Mouse (Mus musculus) cerebellum, adult 2 months (tissue): ENCODE results near the gene Saxo1. TPM values are rescaled to one million over a fixed set of nuclear protein-coding genes. Genes with fewer than 3 reads are reported as not detected.
A peak's percentile ranks its signal among the peaks of the same experiment; 100 is the strongest.

ENCODE experiments used
- DNase-seq, 2 experiments: peaks; one replicate each; pipeline ENCODE4 v3.0.0; 2021
- H3K27ac ChIP-seq: fragments of 200-500 bp; 2 replicates; pipeline ENCODE4 v1.5.1; 2012; ENCODE audit warnings: low read length, control low read depth, inconsistent platforms; ENCODE audit not compliant: insufficient read depth
- H3K27me3 ChIP-seq: fragments of 200-500 bp; 2 replicates; pipeline ENCODE4 v1.6.1; 2012; ENCODE audit warnings: inconsistent platforms, mild to moderate bottlenecking, low read length, moderate library complexity; ENCODE audit not compliant: control insufficient read depth, insufficient read depth
- H3K4me1 ChIP-seq: fragments of 200-500 bp; 2 replicates; pipeline ENCODE4 v1.6.1; 2011; ENCODE audit warnings: low read length; ENCODE audit not compliant: control insufficient read depth, insufficient read depth
- H3K4me3 ChIP-seq: fragments of 200-500 bp; replicated peaks from 2 replicates; pipeline ENCODE3; 2011; ENCODE audit warnings: mild to moderate bottlenecking, low read depth, low read length, control low read depth; ENCODE audit not compliant: insufficient read depth
- CTCF ChIP-seq: fragments of 200-500 bp; IDR thresholded peaks from 2 replicates; pipeline ENCODE4 v1.5.1; 2011; ENCODE audit warnings: low read depth, mild to moderate bottlenecking, control low read depth, low read length, moderate library complexity, borderline replicate concordance; ENCODE audit not compliant: insufficient read depth
- POLR2A ChIP-seq: fragments of 200-500 bp; IDR thresholded peaks from 2 replicates; pipeline ENCODE4 v1.6.1; 2011; ENCODE audit warnings: low read length, control low read depth, borderline replicate concordance; ENCODE audit not compliant: insufficient read depth
- WGBS: fragments of 180-500 bp; shearing (Covaris S2); methylation state at CpG from one replicate; pipeline ENCODE4 v1.1.7; 2018; 5-methylcytosine and 5-hydroxymethylcytosine counted together
- polyA plus RNA-seq: library from polyadenylated mRNA; depleted of rRNA; stranded (reverse); fragments of >200 nt; gene quantifications from 2 replicates; pipeline ENCODE4 v1.2.3, GENCODE M21; 2012; rRNA removed

The Saxo1 gene
- polyA plus RNA-seq, result not detected in 2 replicates

- Histone ChIP-seq H3K27me3 (no peaks in the 10 kb centered on the region), H3K4me3 (no peak within 1 kb of the TSS), H3K4me1 (no peaks in the 10 kb centered on the region), H3K27ac (no peak within 1 kb of the TSS)
- DNase-seq, result no peak
- TF ChIP-seq CTCF (no peak), POLR2A (no peak)
- WGBS, result 90% methylated on average over 7 of the region's 7 CpGs
Measured at GRCm38 (mm10) chr4:86558228-86558627, at the start of gene Saxo1. Gene Saxo1, minus strand, starts transcription at chr4:86558328.

DNA sequence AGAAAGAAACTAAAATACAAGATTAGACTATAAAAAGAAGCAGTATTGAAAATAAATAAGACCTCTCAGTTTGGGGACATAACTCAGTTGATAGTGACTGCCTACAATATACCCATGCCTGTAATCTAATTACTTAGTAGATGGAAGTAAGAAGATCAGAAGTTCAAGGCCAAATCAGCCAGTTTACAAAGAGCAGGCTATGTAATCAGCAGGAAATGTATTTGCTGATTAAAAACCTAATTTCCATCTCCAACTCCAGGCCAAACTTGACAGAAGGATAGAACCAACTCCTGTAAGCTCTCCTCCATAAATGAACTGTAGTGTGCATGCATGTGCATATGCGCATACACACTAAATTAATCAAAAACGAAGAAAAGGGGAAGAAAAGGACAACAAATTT is 33.2 kb upstream of the Saxo1 start:
- Histone ChIP-seq H3K27ac (no peak overlapping the region), H3K27me3 (no peaks in the 10 kb centered on the region), H3K4me3 (no peak overlapping the region), H3K4me1 (no peaks in the 10 kb centered on the region)
- WGBS, result 93% methylated on average over 2 of the region's 2 CpGs
- TF ChIP-seq POLR2A (no peak), CTCF (no peak)
- DNase-seq, result no peak

GRCm38 (mm10) chr4:86588236-86588635 is 30.1 kb upstream of the Saxo1 start:
- WGBS, result 92% methylated on average over 3 of the region's 3 CpGs
- Histone ChIP-seq H3K27me3 (no peaks in the 10 kb centered on the region), H3K4me3 (no peak overlapping the region), H3K4me1 (no peaks in the 10 kb centered on the region), H3K27ac (no peak overlapping the region)
- DNase-seq, result no peak
- TF ChIP-seq POLR2A (no peak), CTCF (no peak)

- no peak for DNase-seq
- 80% methylated on average over 3 of the region's 3 CpGs for WGBS
- Histone ChIP-seq H3K4me1 (peaks cover 5% of the 10 kb centered on the region; the same call in 1 of the 2 replicates), H3K27me3 (no peaks in the 10 kb centered on the region), H3K4me3 (no peak overlapping the region), H3K27ac (no peak overlapping the region)
- TF ChIP-seq CTCF (no peak), POLR2A (no peak)
Measured at GRCm38 (mm10) chr4:86580591-86580990, 22.5 kb upstream of the Saxo1 start.

DNA sequence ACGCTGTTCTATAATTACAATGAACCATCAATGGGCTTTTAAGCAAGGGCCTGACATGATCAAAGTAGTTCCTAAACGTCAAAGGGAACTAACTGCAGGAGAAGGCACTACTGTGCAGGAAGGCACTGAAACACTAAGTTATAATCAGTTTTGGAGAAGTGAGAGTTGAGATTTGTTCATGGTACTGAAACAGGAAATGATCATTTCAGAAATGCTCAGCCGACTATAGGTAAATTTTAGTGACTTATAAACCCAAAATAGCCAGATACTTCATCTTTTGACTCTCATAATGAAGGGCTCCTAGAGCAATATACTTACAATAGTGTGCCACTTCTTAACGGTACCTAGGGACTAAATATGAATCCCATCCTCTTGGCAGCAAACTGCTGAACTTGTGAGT is 21.9 kb upstream of the Saxo1 start:
- DNase-seq, result no peak
- no peak for TF ChIP-seq CTCF
- TF ChIP-seq POLR2A, result no peak
- H3K27ac ChIP-seq, result no peak overlapping the region
- no peak overlapping the region for H3K4me3 ChIP-seq
- 38% methylated on average over 4 of the region's 4 CpGs for WGBS
- H3K27me3 ChIP-seq, result no peaks in the 10 kb centered on the region
- H3K4me1 ChIP-seq, result peaks cover 5% of the 10 kb centered on the region; the same call in 1 of the 2 replicates

DNA sequence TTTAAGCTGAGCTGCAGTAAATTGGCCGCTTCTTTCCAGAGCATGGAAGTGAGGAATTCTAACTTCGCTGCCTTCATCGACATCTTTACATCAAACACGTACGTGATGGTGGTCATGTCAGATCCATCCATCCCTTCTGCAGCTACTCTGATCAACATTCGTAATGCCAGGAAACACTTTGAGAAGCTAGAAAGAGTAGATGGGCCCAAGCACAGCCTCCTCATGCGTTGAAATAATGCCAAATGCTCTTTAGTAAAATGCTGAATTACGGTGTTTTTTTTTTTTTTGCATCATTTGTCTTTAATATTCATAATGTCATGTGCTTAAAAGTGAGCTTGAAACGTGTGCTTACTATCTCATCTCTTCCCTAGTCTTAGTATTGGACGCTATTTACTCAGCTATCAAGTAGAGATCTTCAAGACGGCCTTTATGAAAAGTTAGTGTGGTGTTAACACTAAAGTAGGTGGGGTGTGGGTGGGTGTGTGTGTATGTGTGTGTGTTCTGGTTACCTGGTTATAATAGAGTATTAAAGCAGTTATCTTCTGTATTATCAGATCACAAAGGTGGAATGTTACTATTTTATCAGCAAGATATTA is 18.6 kb upstream of the Saxo1 start:
- H3K27ac ChIP-seq, result peak overlapping the region; percentile 75; the same call in 1 of the 2 replicates
- TF ChIP-seq CTCF (no peak), POLR2A (no peak)
- H3K4me1 ChIP-seq, result peaks cover 5% of the 10 kb centered on the region; the same call in 1 of the 2 replicates
- DNase-seq, result no peak
- peak overlapping the region; percentile 82 for H3K4me3 ChIP-seq
- WGBS, result 5% methylated on average over 11 of the region's 11 CpGs
- H3K27me3 ChIP-seq, result no peaks in the 10 kb centered on the region

DNA sequence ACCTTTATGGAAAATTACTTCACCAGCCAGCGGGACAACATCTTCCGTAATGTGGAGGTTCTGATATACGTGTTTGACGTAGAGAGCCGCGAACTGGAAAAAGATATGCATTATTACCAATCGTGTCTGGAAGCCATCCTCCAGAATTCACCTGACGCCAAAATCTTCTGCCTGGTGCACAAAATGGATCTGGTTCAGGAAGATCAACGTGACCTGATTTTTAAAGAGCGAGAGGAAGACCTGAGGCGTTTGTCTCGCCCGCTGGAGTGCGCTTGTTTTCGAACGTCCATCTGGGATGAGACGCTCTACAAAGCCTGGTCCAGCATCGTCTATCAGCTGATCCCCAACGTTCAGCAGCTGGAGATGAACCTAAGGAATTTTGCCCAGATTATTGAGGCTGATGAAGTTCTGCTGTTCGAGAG is 18.0 kb upstream of the Saxo1 start:
- TF ChIP-seq POLR2A, result no peak
- no peak for TF ChIP-seq CTCF
- peaks cover 5% of the 10 kb centered on the region; the same call in 1 of the 2 replicates for H3K4me1 ChIP-seq
- H3K27ac ChIP-seq, result peak overlapping the region; percentile 75
- DNase-seq, result peak in 1 of 2 experiments; percentile 55
- H3K4me3 ChIP-seq, result peak overlapping the region; percentile 82
- WGBS, result under 1% methylated on average over 20 of the region's 20 CpGs
- H3K27me3 ChIP-seq, result no peaks in the 10 kb centered on the region

DNA sequence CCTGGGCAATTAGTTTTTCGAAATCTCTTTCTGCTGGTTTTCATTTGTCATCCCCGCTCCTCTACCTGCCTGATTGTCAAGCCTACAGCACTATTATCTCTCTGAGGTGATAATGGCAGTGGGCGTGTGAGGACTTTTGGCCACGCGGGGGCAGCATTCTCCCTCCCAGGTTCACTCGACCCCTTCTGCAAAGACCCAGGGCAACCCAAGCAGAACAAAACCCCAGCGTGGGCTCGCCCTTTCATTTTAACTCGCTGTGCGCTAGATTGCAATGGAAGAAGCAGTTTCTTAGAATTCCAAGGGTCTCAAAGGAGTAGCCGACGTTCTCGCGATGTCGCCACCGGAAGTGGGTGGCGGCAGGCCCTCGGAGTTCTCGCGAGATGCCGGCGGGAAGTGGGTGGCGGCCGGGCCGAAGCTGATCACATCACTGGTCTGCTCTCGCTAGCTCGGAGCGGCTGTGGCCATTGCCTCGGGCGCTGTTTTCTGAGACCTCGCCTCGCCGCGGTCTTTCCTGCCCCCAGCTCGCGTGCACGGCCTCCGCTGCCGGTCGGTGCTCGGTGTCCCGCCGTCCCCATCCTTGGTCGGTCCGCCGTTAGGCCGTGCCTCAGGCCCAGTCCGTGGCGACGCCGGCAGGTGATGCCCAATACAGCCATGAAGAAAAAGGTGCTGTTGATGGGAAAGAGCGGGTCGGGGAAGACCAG is 17.3 kb upstream of the Saxo1 start, which contains the start of gene Rraga:
Gene Rraga, plus strand, starts transcription at position 386 of the 701 bp plus-strand sequence.
- DNase-seq, result peak; percentile 93 to 95

More for the DNA sequence above, 17.3 kb upstream of the Saxo1 start, which contains the start of gene Rraga:
- TF ChIP-seq CTCF (peak; percentile 79), POLR2A (peak; percentile 84)
- H3K4me3 ChIP-seq, result peak within 1 kb of the TSS; percentile 82
- peak within 1 kb of the TSS; percentile 75 for H3K27ac ChIP-seq
- no peaks in the 10 kb centered on the region for H3K27me3 ChIP-seq
- H3K4me1 ChIP-seq, result peaks cover 5% of the 10 kb centered on the region; the same call in 1 of the 2 replicates
- WGBS, result under 1% methylated on average over 53 of the region's 53 CpGs
